Mouse (Mus musculus) cerebral cortex, adult 2 months (tissue): ENCODE measurements around the gene Eef2k.

ENCODE experiments used
- WGBS: fragments of 180-500 bp; shearing (Covaris S2); methylation state at CpG from one replicate; pipeline ENCODE4 v1.1.7; 2018; 5-methylcytosine and 5-hydroxymethylcytosine counted together

Eef2k gene

DNA sequence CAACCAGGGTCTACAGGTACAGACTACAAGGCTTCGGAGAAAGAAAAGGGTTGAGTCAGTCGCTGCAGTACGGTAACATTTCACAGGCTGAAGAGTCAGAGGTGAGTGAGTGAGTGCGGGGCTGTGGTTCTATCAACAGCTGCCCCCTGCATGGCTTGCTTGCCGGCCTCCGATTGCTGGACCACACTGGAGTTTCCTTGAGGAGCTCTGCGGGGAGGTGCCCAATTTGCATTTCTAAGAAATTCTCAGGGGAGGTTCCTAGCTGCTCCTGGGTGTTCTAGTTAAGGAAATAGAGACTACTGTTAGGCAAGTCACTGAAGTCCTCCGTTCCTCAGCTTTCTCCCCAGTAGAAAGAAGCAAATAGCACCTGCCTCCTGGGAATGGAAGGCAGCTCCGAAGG, 2.1 kb downstream of the Eef2k start:
- 45% methylated on average over 9 of the region's 9 CpGs for WGBS

DNA sequence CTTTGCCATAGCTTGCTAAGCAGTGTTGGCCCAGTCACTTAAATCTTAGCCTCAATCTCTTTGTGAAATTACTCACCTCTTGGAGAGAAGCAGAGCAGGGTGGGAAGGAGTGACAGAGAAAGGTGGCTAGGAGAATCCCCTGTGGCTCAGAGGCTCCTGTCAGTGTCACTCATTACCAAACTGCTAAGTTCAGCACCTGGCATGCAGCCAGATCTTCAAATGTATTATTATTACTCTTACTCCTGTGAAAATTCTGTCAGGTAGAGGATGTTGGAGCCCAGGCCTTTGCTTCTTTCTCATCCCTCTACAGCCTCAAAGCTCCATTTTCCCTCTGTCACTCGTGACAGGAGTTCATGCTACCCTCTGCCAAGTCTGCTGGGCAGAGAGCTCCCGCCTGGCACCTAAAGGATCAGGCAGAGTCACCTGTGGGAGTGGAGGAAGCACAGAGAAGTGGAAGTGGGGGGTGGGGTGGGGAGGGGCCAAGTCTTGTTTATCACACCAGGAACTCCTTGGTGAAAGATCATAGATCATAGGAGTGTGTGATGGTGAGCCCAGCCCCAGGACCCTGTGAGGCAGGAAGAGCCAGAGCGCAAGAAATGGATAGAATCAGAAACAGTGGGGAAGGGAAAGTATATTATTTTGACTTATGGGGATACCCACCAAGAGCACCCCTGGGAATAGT, 6.3 kb downstream of the Eef2k start:
- WGBS = 87% methylated on average over 3 of the region's 3 CpGs

DNA sequence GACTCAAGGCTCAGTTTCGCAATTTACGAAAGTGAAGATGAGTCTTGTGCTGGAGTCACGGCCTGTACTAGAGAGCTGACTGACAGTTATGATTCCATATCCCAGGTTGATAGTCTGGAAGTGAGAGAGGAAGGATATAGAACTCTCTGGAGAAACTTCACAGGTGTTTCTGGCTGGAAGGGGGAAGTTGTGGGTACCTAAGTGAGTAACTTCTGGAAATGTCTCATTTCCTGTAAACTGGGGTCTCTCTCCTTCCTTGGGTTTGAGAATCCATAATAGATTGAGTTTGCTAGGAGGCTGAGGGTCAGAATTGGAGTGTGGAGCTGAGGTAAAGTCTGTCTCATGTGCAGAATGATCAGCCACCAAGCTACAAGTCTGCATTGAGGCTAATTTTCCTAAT, 7.5 kb downstream of the Eef2k start:
- 97% methylated on average over 3 of the region's 3 CpGs for WGBS

DNA sequence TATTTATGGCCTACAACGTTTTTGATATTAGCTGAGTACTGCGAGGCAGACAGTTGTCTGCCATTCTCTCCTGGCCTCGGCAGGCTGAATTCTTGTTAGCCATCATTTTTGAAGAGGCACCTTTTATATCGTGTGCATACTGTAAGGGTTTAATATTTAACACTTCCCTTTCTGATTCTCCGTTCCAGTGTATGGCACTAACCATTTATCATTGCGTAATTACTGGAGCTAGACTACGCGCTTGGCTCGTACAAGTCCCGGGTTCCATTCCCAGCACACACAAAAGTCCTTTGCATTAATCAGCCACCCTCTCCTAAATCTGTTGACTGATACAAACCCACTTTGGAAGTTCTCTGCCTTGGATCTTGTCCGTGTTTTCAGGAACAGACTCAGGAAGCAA, 17.2 kb downstream of the Eef2k start:
- 88% methylated on average over 11 of the region's 11 CpGs for WGBS

DNA sequence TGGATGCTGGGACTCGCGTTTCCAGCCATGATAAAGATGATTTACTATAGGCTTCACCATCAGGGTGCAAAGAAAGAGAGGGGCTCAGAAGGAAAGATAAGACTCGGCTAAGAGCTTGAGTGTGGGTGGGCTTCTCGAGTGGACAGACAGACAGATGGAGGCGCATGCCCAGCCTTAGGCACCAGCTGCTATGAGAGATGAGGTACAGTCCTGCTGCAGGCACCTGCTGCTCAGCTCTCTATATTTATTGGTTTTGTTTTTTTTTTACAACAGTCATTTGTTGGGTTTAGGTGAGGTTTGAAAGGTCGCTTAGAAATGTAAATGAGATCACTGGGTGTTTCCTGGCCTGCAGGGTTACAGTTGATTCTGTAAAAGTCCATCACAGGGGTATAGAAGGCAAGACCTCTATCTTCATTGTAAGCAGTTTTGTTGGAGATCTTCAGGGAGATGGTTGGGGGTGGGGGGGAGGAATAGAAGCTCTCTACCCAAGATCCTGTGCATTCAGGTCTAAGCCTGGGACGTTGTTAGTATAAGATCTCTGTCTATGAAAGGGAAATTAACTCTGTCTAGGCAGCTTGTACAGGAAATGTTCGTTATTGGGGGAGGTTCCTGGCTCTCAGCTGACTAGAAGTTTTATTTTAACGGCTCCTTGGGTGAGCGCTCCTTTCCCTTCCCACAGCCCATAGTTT, 18.3 kb downstream of the Eef2k start:
- 57% methylated on average over 10 of the region's 10 CpGs for WGBS

DNA sequence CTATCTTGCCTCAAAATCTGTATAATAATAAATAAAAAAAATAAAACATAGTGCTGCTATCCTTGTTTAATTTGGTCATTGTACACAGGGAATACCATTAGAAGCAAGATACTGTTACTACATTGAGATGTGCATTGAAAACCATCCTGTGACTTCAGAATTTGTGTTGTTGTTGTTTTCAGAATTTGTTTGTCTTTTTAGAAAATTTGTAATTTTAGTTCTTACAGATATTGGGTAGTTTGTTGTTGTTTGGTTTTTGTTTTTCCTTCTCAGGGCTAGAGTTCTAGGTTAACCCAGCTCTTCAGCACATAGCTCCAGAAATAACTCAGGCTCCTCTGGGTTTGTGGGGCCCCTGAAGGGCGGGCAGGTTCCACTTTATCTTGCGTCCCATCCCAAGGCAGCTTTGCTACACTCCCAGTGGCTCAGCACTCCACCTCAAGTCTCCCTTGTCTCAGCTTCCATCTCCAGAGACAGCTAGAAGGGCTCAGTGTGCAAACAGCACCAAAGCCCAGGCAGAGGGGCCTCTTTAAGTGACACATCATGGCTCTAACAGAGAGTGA, 18.9 kb downstream of the Eef2k start:
- 87% methylated on average over 2 of the region's 2 CpGs for WGBS

DNA sequence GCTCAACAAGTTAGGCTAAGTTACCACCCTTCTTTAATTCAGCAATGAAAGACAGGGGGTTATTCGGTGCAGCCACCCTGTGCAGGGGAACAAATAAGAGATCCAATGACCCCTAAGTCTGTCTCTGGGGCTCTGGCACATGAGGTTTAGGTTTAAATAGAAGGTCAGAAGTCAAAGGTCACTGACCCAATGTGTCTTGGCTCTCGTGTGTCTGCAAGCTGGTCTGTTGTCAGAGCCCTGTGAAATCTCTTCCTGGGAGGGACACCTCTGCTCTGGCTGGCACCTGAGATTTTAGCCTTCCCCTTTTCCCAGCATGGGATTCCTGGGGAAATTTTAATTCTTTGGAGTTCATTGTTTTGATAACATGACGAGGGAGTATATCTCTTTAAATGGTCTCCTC, 19.6 kb downstream of the Eef2k start:
- 56% methylated on average over 3 of the region's 3 CpGs for WGBS

DNA sequence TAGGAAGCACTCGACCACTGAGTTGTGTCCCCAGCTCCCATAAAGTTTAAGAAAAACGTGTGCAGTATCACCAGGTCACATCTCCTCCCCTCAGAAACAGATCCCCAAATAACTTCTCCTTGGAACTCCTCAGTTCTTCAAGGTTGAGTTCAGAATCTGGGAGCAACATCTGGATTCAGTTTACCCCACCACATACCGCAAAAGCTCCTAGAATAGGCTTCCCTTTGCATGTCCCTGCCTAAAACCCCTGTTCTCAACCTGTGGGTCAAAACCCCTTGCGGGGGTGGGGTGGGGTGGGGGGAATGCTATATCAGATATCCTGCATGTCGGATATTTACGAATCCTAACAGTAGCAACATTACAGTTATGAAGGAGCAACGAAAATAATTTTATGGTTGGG, 20.0 kb downstream of the Eef2k start:
- 76% methylated on average over 7 of the region's 7 CpGs for WGBS

DNA sequence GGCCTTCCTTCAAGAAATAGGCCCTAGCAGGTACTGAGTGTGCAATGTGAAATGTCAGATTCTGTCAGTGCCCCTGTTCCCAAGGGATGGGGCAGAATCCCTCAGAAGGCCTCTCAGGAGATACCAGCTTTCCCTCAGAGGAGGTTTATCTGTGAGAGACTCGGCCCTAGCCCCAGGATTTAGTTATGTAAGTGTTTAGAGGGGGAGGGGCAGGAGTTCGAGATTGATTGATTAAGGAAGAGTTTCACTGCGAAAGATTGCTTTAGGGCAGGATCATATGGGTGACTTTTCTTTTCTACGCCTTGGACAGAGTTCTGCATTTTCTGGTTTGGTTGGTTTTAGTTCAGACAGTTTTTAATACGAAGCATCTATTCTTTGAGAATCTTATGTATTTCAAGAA, 20.8 kb downstream of the Eef2k start:
- 61% methylated on average over 5 of the region's 5 CpGs for WGBS

DNA sequence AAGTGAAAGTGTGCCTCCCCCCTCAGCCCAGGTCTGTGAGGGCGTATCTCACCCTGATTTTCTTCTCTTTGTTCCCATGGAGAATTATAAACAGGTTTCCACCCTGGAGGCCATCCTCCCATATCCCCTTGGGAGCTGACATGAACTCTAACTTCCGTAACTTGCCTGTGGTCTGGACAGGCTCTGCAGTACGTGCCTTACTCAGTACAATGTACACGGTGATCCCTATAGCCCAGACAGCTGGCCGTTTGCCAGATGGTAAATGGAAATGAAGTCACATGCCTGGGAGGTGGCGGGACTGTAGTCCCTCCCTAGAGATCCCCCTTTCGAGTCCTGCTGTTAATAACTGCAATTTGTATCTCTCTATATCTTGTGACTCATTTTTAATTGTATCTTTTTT, 22.5 kb downstream of the Eef2k start:
- WGBS = 44% methylated on average over 7 of the region's 7 CpGs

DNA sequence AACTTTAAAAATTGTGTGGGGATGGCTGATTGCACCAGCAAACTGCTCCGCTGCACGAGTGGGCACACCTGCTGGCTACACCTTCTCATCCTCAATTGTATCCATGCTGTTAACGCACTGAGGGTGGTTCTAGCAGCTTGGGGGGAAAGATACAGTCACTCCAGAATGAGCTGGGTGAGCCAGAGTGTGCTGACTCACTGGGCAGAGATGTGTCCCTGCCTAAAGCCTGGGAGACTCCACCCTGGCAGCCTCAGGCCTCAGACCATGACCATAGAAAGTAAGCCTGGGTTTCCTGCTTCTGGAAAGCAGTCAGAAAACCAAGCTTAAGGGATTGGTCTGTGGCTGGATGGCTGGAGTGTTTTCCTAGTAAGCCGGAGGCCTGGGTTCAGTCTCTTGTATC, 23.2 kb downstream of the Eef2k start:
- WGBS = 58% methylated on average over 4 of the region's 4 CpGs

DNA sequence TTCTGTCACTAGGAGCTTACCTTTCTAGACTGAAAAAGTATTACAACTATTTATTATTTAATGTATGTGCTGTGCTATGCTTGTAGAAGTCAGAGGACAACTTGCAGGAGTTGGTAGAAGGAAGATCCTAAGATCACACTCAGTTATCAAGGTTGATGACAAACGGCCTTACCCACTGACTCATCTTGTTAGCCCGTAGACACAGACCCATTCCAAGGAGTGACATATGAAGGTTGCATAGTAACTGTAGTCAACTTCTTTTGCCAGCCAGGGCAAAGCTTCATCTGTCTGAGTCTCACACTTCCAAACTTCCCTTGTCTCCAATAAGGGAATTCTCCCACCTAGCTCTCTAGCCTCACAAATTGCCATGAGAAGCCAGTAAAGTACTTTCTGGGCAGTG, 24.1 kb downstream of the Eef2k start:
- WGBS = 70% methylated on average over 2 of the region's 2 CpGs

DNA sequence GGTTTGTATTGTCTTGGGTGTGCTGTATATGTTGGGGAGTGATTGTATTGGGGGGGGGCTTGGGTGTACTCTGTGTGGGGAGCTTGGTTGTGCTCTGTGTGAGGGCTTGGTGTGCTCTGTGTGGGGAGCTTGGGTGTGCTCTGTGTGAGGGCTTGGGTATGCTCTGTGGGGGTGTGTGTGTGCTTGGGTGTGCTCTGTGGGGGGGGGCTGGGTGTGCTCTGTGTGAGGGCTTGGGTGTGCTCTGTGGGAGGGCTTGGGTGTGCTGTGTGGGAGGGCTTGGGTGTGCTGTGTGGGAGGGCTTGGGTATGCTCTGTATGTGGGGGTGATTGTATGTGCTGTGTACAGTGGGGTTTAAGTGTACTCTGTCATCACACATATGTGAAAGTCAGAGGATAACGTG, 25.1 kb downstream of the Eef2k start:
- 72% methylated on average over 1 of the region's 1 CpGs for WGBS

DNA sequence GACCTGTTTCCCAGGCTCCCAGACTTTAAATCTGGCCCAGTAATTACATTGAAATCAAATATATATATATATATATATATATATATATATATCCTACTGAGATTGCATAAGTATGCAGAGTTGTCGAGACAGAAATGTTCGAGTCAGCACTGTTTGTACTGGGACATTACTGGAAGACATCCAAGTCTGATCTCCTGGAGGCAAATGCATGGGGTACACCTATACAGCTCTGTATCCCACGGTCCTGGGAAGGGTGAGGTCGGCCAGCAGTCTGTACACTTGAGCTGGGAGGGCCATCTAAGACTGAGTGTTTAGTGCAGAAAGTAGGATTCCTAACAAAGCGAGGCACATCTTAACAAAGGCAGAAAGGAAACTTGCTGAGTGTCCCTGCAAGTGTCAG, 27.3 kb downstream of the Eef2k start:
- 33% methylated on average over 5 of the region's 5 CpGs for WGBS

DNA sequence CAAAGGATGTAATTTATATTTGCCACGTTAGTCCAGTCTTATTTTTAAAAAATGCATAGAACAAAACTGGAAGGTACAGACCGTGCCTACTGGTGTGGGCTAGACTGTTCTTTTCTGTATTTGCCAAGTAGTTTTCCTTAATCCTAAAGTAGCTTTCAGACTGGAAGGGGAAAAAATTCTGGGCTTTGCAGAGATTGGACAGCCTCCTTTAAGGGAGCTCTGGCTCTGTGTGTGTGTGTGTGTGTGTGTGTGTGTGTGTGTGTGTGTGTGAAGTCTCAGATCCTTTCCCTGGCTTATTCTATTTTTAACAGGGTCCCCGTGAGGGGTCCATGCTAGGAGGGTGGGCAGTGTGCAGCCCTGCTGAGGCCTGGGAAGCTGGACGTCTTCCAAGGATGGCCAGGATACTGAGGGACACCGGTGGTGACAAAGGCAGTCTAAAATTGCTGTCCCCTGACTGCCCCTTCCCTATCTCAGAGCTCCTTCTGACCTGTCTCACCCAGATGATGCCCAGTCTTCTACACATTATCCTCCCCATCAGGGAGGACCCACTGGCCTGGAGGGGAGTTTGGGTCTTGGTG, 27.9 kb downstream of the Eef2k start:
- 45% methylated on average over 5 of the region's 5 CpGs for WGBS

DNA sequence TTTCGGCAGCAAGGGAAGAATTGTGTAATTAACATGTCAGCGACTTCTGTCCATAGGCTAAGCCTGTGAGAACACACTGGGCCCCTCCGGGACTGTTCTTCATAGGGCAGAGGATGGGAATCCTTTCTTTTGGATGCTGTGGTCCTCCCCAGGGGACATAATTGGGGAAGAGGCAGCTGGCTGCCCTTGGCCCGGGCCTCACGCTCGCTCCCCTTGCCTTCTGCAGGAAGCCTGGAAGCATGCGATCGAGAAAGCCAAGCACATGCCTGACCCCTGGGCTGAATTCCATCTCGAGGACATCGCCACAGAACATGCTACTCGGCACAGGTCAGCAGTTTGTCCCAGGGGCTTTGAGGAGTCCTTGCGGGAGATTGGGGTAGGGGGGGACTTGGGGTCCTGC, 30.5 kb downstream of the Eef2k start:
- 91% methylated on average over 12 of the region's 12 CpGs for WGBS

DNA sequence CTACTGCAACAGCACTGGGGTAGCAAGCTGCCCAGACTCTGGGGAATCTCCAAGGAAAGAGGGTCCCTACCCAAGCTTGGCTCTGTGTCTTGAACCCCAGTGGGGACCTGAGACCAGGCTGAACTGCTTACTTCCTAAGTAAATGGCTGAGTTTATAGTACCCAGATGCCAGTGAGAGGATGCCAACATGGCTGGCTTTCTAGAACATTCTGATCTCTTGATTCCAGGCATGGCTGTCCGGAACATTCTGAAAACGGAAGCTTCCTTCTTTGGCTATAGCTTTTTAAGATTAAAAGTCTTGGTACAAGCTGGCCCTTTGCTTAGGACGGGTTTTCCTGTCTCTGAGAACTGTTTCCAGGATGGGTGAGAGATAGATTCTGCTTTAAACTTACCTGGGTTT, 31.4 kb downstream of the Eef2k start:
- 83% methylated on average over 3 of the region's 3 CpGs for WGBS

DNA sequence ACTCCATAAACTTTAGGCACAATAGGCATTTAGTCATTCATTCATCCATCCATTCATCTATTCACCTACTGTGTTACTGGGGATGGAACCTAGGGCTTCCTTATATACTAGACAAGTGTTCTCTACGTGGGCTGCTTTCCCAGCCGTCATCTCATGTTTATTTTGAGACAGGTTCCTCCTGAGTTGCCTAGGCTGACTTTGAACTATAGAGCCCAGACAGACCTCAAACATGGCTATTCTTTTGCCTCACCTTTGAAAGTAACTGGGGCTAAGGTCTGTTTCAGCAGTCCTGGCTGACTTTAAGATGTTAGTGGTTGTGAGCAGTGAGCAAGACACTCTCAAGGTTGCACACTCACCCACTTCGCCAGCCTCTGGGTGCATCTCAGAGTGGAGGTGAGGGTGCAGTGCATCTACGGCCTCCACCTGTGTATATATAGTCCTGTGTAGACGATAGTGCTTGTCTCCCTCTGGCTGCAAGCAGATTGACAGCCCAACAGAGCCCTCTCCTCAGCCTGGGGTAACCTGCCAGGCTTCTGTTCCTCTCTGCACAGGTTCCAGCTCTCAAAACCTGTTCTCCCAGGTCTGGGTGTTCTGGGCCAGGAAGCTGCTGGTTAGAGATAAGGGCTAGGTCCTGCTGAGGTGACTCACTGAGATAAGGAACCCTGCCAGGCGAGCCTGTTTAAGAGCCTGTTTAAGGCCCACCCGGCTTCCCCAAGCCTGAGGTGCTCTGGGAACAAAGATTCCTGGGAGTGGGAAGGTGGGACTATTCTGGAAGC, 32.3 kb downstream of the Eef2k start:
- 63% methylated on average over 7 of the region's 7 CpGs for WGBS

DNA sequence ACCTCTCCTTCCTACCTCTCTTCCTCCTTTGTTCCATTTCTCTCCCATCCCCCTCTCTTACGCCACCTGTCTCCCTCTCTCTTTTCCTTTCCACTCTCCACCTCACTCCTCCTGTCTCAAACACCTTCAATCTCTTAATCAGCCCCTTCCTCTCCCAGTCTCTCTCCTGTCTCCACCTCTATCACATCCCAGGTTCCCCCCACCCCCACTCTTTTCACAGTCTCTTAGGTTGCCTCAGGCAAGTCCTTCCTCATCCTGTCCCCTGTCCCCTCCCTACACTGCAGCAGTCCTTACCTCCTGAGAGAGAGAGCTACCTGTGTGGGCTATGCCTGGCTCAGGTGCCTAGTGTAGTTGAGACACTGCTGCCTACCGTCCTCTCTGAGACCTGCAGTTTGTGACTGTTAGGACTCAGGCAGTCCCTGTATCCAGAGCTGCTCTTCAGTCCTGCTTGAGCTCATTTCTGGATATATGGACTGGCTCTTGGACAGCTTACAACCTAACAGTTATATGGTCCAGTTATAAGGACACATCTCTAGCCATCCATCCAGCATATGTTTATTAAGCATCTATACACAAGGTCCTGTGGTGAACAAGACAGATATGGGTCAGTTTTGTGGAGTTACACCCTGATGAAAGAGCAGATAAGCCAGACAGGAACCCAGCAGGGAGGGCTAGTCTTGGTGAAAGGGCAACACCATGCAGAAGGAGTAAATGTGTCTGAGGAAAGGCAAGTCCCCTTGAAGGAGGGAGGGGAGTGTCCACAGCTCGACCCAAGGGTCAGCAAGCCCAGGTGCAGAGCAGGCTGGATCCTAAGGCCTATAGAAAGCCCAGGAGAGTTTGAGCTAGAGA, 33.1 kb downstream of the Eef2k start:
- WGBS = 84% methylated on average over 3 of the region's 3 CpGs

DNA sequence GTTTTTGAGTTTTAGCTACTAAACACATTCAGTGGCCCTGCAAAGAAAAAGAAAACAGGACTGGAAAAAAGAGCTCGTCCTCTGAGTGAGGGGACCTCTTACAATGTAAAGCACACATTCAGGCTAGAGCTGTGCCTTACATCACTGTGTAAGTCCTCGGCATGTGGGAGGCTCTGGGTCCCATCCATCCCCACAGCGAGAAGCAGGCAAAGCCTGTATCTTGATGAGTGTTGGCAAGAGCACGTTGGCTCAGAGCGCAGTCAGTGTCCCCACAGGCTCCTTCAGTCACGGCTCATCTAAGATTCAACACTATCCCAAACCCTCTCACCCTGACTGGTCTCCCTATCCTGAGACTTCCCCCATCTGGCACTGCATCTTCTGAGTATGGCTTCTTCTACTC, 35.6 kb downstream of the Eef2k start:
- WGBS = 30% methylated on average over 6 of the region's 6 CpGs

DNA sequence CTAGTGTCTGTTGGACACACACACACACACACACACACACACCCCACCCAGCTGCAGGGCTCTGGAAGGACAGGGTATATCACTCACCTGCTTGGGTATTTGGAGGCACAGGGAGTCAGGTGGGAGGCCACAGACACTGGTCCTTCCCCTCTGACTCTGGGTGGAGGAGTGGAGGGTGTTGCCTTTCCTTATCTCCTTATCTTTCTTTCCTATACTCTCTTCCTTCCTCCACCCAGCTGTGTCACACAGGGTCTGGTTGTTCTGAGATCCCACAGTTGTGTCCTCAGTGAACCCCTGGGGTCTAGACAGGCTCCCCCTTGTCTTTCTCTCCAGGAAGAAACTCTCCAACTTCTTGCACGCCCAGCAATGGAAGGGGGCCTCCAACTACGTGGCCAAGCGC, 37.3 kb downstream of the Eef2k start:
- WGBS = 80% methylated on average over 3 of the region's 3 CpGs
